Mouse (Mus musculus): ENCODE measurements around the gene Fahd1.

The Fahd1 gene

DNA sequence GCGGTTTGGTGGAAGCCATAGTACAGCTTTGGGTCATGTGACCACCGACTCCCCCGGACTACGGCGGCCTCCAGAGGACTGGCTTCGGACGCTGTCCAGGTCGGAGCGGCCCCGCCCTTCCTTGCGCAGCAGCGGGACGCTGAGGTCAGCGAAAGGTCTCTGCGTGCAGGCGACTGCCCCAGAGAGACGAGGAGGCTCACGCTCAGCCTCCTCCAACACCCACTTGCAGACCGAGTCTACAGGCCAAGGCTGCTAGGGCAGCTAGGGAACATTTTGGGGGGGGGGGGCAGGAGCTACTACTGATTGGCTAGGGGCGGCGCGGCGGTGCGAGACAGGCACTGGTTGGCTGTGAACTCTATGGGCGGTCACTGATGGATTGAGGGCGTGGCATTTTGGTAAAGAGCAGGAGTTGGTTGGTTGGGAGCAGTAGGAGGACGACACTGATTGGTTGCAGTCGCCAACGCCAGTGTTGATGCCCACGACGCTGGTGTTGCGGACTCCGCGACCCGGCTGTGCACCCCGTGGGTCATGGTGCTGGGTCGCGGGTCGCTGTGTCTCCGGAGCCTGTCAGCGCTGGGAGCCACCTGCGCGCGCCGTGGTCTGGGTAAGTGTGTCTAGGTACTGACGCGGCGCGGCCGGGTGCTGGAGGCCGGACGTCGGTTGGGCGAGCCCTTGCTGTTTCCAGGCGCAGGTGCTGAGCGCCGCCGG is at the start of gene Fahd1:
Gene Fahd1, minus strand, starts transcription at position 300 of the 708 bp plus-strand sequence.
- in situ Hi-C loops (cut with MboI; ENCODE audit: unreplicated experiment in 2 of 2): no loop called here

DNA sequence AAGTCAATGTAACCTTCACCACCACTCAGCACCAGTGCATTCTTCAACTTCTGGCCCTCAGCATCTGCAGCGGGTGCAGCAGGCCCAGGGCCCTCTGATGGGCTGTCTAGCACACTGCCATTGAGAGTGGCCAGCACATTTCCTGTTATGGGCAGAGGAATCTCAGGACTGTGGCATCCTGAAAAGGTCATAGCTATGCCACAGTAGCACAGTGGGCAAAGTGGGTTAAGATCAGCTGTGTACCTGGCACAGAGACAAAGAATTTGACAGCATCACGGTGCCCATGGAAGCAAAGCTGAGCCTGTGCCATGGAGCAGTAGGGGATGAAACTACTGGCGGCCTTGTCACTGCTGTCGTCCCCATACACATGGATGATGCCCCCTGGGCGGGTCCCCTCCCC is 49.0 kb upstream of the Fahd1 start:
- in situ Hi-C loops (cut with MboI; ENCODE audit: unreplicated experiment in 2 of 2): no loop called here

DNA sequence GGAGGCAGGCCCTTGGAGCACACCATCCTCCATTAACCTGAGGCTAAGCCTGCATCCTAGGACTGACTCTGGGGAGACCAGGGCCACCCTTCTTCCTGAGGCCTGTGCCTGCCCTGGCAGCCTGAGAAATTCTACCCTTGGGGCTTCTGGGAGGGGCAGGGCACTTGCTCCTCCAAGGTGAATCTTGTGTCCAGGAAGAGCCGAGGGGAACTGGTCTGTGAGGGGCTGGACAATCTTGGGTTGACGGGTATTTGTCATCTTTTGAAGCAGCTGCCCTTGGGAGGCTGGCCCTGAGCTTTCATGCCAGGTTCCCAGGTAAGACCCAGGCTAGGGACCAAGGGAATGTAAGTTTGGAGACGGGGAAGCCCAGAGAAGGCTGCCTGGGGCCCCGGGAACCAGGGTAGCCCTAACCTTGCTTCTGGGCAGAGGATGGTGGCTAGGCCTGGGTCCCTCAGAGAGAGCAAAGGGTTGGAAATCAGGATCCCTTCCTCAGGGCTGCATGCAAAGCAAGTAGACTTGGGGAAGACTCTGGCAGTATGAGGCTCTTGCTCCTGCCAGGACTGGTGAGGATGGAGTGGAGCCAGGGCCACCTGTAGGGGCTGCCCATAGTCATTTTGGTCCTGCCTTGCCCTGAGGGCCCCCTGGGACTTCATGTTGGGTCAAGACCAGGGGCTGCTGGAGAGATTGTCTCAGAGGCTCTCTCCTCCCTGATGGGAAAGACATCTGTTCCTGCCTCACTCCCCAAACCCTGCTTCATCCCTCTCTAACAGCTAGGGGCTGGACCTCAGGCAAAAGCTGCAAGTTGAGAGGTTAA is 48.1 kb upstream of the Fahd1 start:
- in situ Hi-C loops (cut with MboI; ENCODE audit: unreplicated experiment in 2 of 2): no loop called here

GRCm38 (mm10) chr17:24897600-24897999 is 47.4 kb upstream of the Fahd1 start:
- in situ Hi-C loops (cut with MboI; ENCODE audit: unreplicated experiment in 2 of 2): no loop called here

- in situ Hi-C loops (cut with MboI; ENCODE audit: unreplicated experiment in 2 of 2): no loop called here
Measured at GRCm38 (mm10) chr17:24896993-24897269, 46.8 kb upstream of the Fahd1 start.

DNA sequence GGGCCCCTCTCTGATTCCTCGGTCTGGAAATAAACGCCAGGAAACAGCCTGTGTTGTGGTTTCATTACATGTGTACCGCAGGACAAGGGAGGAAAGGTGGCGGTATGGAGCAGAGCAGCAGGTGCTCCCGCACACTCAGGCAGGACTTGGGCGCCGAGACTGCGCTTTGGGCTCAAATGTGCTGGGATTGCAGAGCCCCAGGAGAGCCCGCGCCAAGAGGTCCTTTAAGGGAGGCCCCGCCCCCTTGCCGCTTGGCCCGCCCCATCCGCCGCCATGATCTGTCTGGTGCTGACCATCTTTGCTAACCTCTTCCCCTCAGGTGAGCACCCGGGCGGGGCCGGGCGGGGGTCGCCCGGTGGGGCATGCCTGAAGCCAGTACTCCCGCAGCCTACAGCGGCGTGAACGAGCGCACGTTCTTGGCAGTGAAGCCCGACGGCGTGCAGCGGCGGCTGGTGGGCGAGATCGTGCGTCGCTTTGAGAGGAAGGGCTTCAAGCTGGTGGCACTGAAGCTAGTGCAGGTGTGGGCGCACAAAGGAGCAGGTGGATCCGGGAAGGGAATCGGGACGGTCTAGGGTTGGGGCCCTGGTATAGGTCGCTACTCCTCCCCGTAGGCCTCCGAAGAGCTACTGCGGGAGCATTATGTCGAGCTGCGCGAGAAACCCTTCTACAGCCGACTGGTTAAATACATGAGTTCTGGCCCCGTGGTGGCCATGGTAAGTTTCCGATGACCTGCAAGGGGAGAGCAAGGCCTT is 46.3 kb upstream of the Fahd1 start, which contains the start of gene Nme3:
Gene Nme3, plus strand, starts transcription at position 260 of the 752 bp plus-strand sequence.
- in situ Hi-C loops (cut with MboI; ENCODE audit: unreplicated experiment in 2 of 2): no loop called here

DNA sequence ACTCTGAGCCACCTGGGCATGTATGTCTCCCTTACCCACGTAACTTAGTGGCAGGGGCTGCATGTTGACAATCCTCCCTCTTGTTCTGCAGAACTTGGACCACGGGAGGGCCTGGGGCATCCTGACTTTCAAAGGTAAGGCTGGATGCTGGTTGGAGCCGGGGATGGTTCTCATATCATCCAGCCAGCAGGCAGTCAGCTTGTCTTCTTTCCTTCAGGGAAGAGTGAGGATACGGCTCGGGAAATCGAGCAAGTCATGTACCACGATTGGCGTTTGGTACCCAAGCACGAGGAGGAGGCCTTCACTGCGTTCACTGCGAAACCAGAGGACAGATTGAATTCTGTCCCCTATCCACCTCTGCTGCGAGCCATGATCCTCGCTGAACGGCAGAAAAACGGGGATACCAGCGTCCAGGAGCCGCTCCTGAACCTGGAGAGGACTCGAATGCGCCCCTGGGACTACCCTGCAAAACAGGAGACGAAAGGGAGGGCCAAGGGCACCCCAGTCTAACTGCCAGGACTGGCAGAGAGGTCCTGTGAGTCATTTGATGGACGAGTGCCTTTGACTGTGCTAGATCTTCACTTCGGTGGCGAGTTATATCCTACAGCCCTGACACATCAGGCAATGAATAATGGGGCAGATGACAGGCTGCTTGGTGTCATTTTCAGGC is 45.5 kb upstream of the Fahd1 start:
- in situ Hi-C loops (cut with MboI; ENCODE audit: unreplicated experiment in 2 of 2): no loop called here

DNA sequence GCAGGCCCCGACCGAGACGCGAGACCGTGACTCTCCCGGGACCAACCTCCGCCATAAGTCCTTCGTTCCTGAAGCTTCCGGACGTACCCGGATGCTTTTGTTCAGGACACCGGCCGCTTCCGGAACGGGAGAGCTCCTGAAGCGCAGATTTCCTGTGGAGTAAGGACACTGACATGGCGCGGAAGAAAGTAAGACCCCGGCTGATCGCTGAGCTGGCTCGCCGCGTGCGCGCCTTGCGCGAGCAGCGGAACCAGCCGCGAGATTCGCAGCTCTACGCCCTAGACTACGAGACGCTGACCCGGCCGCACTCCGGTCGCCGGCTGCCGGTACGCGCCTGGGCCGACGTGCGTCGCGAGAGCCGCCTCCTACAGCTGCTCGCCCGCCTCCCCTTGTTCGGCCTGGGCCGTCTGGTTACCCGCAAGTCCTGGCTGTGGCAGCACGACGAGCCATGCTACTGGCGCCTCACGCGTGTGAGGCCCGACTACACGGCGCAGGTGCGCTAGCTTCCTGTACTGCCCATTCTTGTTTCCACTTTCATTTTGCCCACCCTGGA is 44.9 kb upstream of the Fahd1 start, which contains the start of the genes Eme2 and Mrps34:
Gene Eme2, minus strand, starts transcription at position 93 of the 553 bp plus-strand sequence.
Gene Mrps34, plus strand, starts transcription at position 122 of the 553 bp plus-strand sequence.
- in situ Hi-C loops (cut with MboI; ENCODE audit: unreplicated experiment in 2 of 2): no loop called here

DNA sequence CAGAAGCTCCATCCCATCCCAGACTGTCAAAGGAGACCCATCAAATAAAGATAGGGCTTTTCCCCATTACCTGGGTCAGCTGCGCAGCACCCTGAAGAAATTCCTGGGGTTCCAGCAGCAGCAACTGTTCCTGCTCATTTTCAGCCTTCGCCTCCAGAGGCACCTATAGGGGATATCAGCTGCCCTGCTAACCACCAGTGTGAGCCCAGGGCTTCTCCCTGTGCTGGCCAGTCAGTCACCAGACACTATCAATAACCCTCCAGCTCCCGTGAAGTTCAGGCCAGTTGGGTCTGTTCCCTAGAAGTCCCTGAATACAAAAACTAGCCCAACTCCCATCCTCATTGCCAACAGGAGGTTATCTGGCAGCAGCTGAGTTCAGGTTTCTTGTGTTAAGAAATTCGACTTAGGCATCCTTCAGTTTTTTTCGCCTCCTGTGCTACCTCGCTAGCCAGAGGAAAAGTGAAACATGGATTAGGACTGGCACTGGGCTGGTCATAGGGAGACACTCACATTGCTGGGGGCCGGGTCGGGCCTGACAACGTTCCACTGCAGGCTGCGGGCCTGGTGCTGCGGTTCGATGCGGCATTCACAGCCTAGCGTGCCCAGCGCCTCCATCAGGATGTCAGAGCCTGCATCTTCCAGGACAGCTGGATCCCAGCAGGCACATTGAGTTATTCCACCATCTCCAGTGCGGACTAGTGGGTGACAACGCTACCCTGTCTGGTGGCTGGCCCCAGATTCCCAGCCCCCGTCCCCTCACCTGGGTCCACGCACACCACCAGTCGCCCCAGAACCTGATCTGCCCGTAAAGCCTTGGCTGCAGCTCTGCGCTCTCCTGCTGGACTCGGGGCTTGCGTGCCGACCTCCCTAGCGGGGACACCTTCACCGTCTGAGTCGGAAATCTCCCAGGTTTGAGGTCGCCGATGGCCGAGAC is 44.2 kb upstream of the Fahd1 start:
- in situ Hi-C loops (cut with MboI; ENCODE audit: unreplicated experiment in 2 of 2): no loop called here

- in situ Hi-C loops (cut with MboI; ENCODE audit: unreplicated experiment in 2 of 2): no loop called here
Measured at GRCm38 (mm10) chr17:24893276-24893675, 43.1 kb upstream of the Fahd1 start.

DNA sequence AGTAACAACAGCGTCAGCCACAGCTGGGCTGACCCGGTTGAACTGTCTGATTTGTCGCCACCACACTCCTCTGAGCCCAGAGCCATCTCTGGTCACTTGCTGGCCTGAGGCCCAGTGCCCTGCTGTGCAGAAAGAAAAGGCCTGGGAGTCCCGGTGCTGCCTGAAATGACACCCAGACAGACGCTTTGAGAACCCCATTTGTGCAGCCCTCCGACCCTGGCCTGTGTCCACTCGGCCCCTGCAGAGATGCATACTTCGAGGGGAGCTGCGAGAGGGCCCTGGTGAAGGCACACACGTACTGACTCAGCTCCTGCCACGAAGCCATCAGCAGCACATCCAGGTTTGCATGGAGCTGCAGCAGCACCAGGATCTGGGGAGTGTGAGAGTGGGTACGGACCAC is 42.6 kb upstream of the Fahd1 start:
- in situ Hi-C loops (cut with MboI; ENCODE audit: unreplicated experiment in 2 of 2): no loop called here

GRCm38 (mm10) chr17:24891321-24891720 is 41.2 kb upstream of the Fahd1 start:
- in situ Hi-C loops (cut with MboI; ENCODE audit: unreplicated experiment in 2 of 2): no loop called here

- in situ Hi-C loops (cut with MboI; ENCODE audit: unreplicated experiment in 2 of 2): no loop called here
Measured at GRCm38 (mm10) chr17:24890151-24891092, 40.3 kb upstream of the Fahd1 start.

- in situ Hi-C loops (cut with MboI; ENCODE audit: unreplicated experiment in 2 of 2): loop anchor here in 1 of 2 experiments (5.0 kb wide), 1 partner anchor 147 kb away; no protein-coding TSS in a partner anchor
Measured at GRCm38 (mm10) chr17:24888862-24889261, 38.7 kb upstream of the Fahd1 start.

- in situ Hi-C loops (cut with MboI; ENCODE audit: unreplicated experiment in 2 of 2): loop anchor here in 1 of 2 experiments (5.0 kb wide), 1 partner anchor 145 kb away; no protein-coding TSS in a partner anchor
Measured at GRCm38 (mm10) chr17:24887291-24888080, 37.3 kb upstream of the Fahd1 start.

DNA sequence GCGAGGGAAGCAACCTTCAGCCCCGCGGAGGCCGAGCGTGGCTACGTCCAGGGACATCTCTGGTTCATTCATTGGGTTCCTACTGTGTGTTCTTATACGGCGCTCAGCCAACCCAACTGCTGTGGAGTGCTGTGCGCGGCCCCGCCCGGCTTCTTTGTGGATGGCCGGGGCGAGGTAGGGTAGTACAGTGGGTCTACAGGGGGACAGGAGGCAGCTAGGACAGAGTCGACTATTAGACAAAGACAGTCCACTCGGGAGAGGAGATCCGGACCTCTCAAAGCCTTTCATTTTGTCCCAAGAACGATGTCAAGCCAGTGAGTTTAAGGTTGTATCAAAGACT is 36.7 kb upstream of the Fahd1 start:
- in situ Hi-C loops (cut with MboI; ENCODE audit: unreplicated experiment in 2 of 2): loop anchor here in 1 of 2 experiments (5.0 kb wide), 1 partner anchor 145 kb away; no protein-coding TSS in a partner anchor
